Mouse (Mus musculus) hindbrain, postnatal 0 days (tissue): ENCODE measurements around the gene Slc16a1. TPM values are rescaled to one million over a fixed set of nuclear protein-coding genes. Genes with fewer than 3 reads are reported as not detected.

ENCODE experiments used
- polyA plus RNA-seq: library from polyadenylated mRNA; unstranded; fragments of >200 nt; fragmentation: Nextera tagmentation; extraction: Ambion mirVana; gene quantifications from 2 replicates; pipeline ENCODE4 v1.2.1, GENCODE M21; 2015
- total RNA-seq: library from RNA; depleted of rRNA; stranded (reverse); fragments of >200 nt; gene quantifications from 2 replicates; pipeline ENCODE4 v1.2.3, GENCODE M21; 2014; rRNA removed

Gene Slc16a1
- total and polyA plus RNA-seq, 2 experiments from 2014 or later = 22.6 to 43.4 TPM

Other genes starting within 250 kb of the Slc16a1 start
- gene Lrig2, start 126.8 kb upstream of the Slc16a1 start, total RNA-seq = 32.1 and 35.7 TPM in 2 replicates
- gene Lrig2, start 126.8 kb upstream of the Slc16a1 start, polyA plus RNA-seq = 15.6 and 16.9 TPM in 2 replicates
- gene Ppm1j, start 142.4 kb downstream of the Slc16a1 start, total RNA-seq = 0.36 and 0.58 TPM in 2 replicates
- 0.99 and 1.9 TPM in 2 replicates for gene Ppm1j, start 142.4 kb downstream of the Slc16a1 start, polyA plus RNA-seq
- 0.21 TPM in 1 of 2 replicates, not detected in the other for gene Fam19a3, start 143.2 kb downstream of the Slc16a1 start, total RNA-seq
- gene Fam19a3, start 143.2 kb downstream of the Slc16a1 start, polyA plus RNA-seq = not detected in 2 replicates
- gene Rhoc, start 149.7 kb downstream of the Slc16a1 start, total RNA-seq = 49.9 and 63.4 TPM in 2 replicates
- gene Rhoc, start 149.7 kb downstream of the Slc16a1 start, polyA plus RNA-seq = 54.8 and 55.7 TPM in 2 replicates
- 10.9 and 11.6 TPM in 2 replicates for gene Mov10, start 179.9 kb downstream of the Slc16a1 start, total RNA-seq
- 8.0 and 8.9 TPM in 2 replicates for gene Mov10, start 179.9 kb downstream of the Slc16a1 start, polyA plus RNA-seq
- 18.9 and 28.9 TPM in 2 replicates for gene St7l, start 225.3 kb downstream of the Slc16a1 start, total RNA-seq
- 30.3 and 31.3 TPM in 2 replicates for gene St7l, start 225.3 kb downstream of the Slc16a1 start, polyA plus RNA-seq
- 95.1 and 107 TPM in 2 replicates for gene Capza1, start 225.8 kb downstream of the Slc16a1 start, total RNA-seq
- gene Capza1, start 225.8 kb downstream of the Slc16a1 start, polyA plus RNA-seq = 98.4 and 99.5 TPM in 2 replicates